Mouse (Mus musculus): ENCODE measurements around the gene Lss. TPM values are rescaled to one million over a fixed set of nuclear protein-coding genes. Genes with fewer than 3 reads are reported as not detected.
A peak's percentile ranks its signal among the peaks of the same experiment; 100 is the strongest.

The Lss gene
- 75.6 and 76.9 TPM in 2 replicates for polyA plus RNA-seq (2015; fragmentation: Nextera tagmentation; extraction: Ambion mirVana)

DNA sequence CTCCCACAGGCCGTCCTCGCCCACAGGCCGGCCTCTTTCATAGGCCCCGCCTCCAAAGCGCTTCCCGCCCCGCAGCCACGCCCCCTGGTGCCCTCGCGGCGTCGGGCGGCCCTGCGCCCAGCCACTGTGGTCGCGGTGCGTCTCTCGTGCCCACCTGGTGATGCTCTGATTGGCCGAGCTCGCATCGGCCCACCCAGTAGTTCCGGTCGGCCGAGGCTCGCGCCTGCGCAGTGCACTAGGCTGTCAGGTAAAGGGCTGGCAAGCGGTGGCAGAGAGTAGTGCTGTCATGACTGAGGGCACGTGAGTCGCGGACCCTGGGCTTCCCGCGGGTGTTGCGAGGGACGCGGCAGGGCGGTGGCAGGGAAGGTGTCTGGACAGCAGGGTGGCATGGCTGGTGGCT, at the start of gene Lss:
Gene Lss, plus strand, starts transcription at position 214 of the 400 bp plus-strand sequence.
- H3K27me3 ChIP-seq (replicated peaks; ENCODE audit: control insufficient read depth, insufficient read depth, low read length), result no peaks in the 10 kb centered on the region
- peak within 1 kb of the TSS; percentile 69 for H3K27ac ChIP-seq (ENCODE audit: low read length)
- H3K4me1 ChIP-seq (ENCODE audit: control insufficient read depth, insufficient read depth, low read length), result peaks cover 3% of the 10 kb centered on the region; the same call in 1 of the 2 replicates
- WGBS, result under 1% methylated on average over 37 of the region's 37 CpGs
- ATAC-seq, result peak; percentile 100
- peak within 1 kb of the TSS; percentile 67 for H3K4me3 ChIP-seq (ENCODE audit: low read length)
- H3K36me3 ChIP-seq (ENCODE audit: control insufficient read depth, insufficient read depth, low read length), result no peaks in the 10 kb centered on the region; the same call in 1 of the 2 replicates
- H3K4me2 ChIP-seq (ENCODE audit: low read depth, low read length), result peak within 1 kb of the TSS; percentile 84
- peak within 1 kb of the TSS; percentile 73 for H3K9ac ChIP-seq (ENCODE audit: low read depth, low read length)
- no peaks in the 10 kb centered on the region for H3K9me3 ChIP-seq (ENCODE audit: control insufficient read depth, low read length)

DNA sequence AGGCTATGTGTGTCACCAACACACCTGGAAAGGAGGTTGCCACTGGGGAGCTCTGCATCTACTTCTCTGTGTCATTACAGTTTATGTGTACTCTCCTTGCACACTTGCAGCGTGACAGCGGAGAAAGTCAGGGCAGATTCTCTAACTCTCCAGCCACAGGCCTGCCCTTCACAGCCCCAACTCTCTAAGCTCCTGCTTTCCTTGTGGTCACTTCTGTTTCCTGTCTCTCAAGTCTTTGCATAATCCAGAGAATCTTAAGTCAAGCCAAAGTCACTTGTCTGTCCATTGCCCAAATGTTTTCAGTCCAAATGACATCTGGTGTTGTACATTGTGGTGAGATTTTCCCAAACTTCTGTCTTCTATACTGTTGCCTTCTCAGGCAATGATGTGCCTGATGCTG, 45.1 kb upstream of the Lss start:
- no peak overlapping the region for H3K27ac ChIP-seq (ENCODE audit: low read length)
- no peaks in the 10 kb centered on the region for H3K4me1 ChIP-seq (ENCODE audit: control insufficient read depth, insufficient read depth, low read length)
- ATAC-seq, result no peak
- no peak overlapping the region for H3K9ac ChIP-seq (ENCODE audit: low read depth, low read length)
- peaks cover 18% of the 10 kb centered on the region for H3K36me3 ChIP-seq (ENCODE audit: control insufficient read depth, insufficient read depth, low read length)
- H3K9me3 ChIP-seq (ENCODE audit: control insufficient read depth, low read length), result no peaks in the 10 kb centered on the region
- no peak overlapping the region for H3K4me3 ChIP-seq (ENCODE audit: low read length)
- 91% methylated on average over 2 of the region's 2 CpGs for WGBS
- no peak overlapping the region for H3K4me2 ChIP-seq (ENCODE audit: low read depth, low read length)
- no peaks in the 10 kb centered on the region for H3K27me3 ChIP-seq (replicated peaks; ENCODE audit: control insufficient read depth, insufficient read depth, low read length)

DNA sequence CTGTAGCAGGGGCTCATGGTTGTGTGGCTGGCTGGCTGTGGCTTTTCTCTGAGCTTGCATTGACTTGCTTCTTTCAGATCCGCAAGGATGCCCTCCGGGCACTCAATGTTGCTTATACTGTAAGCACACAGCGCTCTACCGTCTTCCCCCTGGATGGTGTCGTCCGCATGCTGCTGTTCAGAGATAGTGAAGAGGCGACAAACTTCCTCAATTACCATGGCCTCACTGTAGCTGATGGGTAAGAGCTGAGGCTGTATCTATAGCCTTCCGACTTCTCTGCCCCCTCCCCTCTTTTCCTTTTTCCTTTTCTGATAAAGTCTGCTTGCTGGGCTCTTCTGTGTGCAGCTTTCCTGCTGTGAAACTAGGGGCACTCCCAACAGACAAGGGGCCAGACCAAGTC, 43.1 kb upstream of the Lss start:
- Histone ChIP-seq H3K36me3 (ENCODE audit: control insufficient read depth, insufficient read depth, low read length) (peaks cover 27% of the 10 kb centered on the region), H3K27ac (ENCODE audit: low read length) (no peak overlapping the region), H3K27me3 (replicated peaks; ENCODE audit: control insufficient read depth, insufficient read depth, low read length) (no peaks in the 10 kb centered on the region), H3K4me2 (ENCODE audit: low read depth, low read length) (no peak overlapping the region), H3K4me3 (ENCODE audit: low read length) (no peak overlapping the region), H3K9ac (ENCODE audit: low read depth, low read length) (no peak overlapping the region), H3K9me3 (ENCODE audit: control insufficient read depth, low read length) (no peaks in the 10 kb centered on the region), H3K4me1 (ENCODE audit: control insufficient read depth, insufficient read depth, low read length) (no peaks in the 10 kb centered on the region)
- no peak for ATAC-seq
- WGBS, result 87% methylated on average over 8 of the region's 8 CpGs

DNA sequence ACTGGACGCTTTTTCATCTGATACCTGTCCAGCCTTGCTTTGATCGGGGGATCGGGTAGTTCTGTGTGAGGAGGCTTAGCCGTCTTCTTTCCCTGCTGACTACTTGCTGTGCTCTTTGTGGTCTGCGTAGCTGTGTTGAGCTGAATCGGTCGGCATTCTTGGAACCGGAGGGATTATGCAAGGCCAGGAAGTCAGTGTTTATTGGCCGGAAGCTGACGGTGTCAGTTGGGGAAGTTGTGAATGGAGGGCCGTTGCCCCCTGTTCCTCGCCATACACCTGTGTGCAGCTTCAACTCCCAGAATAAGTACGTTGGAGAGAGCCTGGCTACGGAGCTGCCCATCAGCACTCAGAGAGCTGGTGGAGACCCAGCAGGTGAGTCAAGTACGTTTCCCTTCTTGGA, 42.2 kb upstream of the Lss start:
- Histone ChIP-seq H3K4me2 (ENCODE audit: low read depth, low read length) (no peak overlapping the region), H3K9me3 (ENCODE audit: control insufficient read depth, low read length) (no peaks in the 10 kb centered on the region), H3K4me3 (ENCODE audit: low read length) (no peak overlapping the region), H3K27me3 (replicated peaks; ENCODE audit: control insufficient read depth, insufficient read depth, low read length) (no peaks in the 10 kb centered on the region), H3K4me1 (ENCODE audit: control insufficient read depth, insufficient read depth, low read length) (no peaks in the 10 kb centered on the region), H3K27ac (ENCODE audit: low read length) (no peak overlapping the region), H3K9ac (ENCODE audit: low read depth, low read length) (no peak overlapping the region), H3K36me3 (ENCODE audit: control insufficient read depth, insufficient read depth, low read length) (peaks cover 27% of the 10 kb centered on the region)
- ATAC-seq, result no peak
- 87% methylated on average over 15 of the region's 15 CpGs for WGBS

DNA sequence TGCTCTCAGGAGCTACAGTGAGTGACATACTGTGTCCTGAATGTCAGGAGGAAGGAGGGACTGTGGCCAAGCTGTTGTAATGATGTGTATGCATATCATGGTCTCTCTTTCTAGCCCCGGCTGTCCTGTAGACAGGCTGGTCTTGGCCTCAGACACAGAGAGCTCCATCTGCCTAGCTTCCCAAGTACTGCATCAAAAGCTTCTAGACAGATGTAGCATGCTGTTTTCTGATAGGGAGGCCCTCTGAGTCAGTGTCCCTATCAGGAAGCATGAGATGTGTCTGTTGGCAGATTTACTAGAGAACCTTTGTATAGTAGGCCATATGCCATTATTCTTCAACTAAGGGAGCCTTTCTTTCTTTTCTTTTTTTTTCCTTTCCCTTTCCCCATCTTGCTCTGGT, 37.9 kb upstream of the Lss start:
- 89% methylated on average over 1 of the region's 1 CpGs for WGBS
- H3K36me3 ChIP-seq (ENCODE audit: control insufficient read depth, insufficient read depth, low read length), result peaks cover 30% of the 10 kb centered on the region

DNA sequence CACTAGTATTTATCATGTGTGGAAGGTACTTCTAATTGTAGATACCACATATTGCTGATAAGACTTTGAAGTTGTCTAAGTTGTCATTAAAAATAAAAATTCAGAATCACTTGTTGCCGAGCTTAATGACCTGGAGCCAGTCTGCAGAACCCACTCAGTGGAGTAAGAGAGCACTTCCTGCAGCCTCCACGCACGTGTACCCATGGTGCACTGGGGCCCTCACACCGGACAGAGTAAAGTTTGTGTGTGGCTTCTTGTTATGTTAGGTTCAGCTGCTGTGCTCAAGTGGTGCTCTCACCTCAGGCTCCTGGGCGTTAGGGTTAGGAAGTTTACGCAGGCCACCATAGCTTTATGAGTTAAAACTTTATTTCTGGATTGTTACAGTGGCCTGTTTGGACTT, 35.9 kb upstream of the Lss start:
- H3K4me2 ChIP-seq (ENCODE audit: low read depth, low read length), result no peak overlapping the region
- H3K27ac ChIP-seq (ENCODE audit: low read length), result no peak overlapping the region
- no peak overlapping the region for H3K4me3 ChIP-seq (ENCODE audit: low read length)
- no peak overlapping the region for H3K9ac ChIP-seq (ENCODE audit: low read depth, low read length)
- ATAC-seq, result no peak
- no peaks in the 10 kb centered on the region for H3K27me3 ChIP-seq (replicated peaks; ENCODE audit: control insufficient read depth, insufficient read depth, low read length)
- peaks cover 21% of the 10 kb centered on the region for H3K36me3 ChIP-seq (ENCODE audit: control insufficient read depth, insufficient read depth, low read length)
- no peaks in the 10 kb centered on the region for H3K4me1 ChIP-seq (ENCODE audit: control insufficient read depth, insufficient read depth, low read length)
- H3K9me3 ChIP-seq (ENCODE audit: control insufficient read depth, low read length), result no peaks in the 10 kb centered on the region
- 92% methylated on average over 6 of the region's 6 CpGs for WGBS

More for the DNA sequence above, 37.9 kb upstream of the Lss start:
- Histone ChIP-seq H3K27me3 (replicated peaks; ENCODE audit: control insufficient read depth, insufficient read depth, low read length) (no peaks in the 10 kb centered on the region), H3K9ac (ENCODE audit: low read depth, low read length) (no peak overlapping the region), H3K4me2 (ENCODE audit: low read depth, low read length) (no peak overlapping the region), H3K27ac (ENCODE audit: low read length) (no peak overlapping the region), H3K4me3 (ENCODE audit: low read length) (no peak overlapping the region), H3K9me3 (ENCODE audit: control insufficient read depth, low read length) (no peaks in the 10 kb centered on the region), H3K4me1 (ENCODE audit: control insufficient read depth, insufficient read depth, low read length) (no peaks in the 10 kb centered on the region)
- ATAC-seq, result no peak

DNA sequence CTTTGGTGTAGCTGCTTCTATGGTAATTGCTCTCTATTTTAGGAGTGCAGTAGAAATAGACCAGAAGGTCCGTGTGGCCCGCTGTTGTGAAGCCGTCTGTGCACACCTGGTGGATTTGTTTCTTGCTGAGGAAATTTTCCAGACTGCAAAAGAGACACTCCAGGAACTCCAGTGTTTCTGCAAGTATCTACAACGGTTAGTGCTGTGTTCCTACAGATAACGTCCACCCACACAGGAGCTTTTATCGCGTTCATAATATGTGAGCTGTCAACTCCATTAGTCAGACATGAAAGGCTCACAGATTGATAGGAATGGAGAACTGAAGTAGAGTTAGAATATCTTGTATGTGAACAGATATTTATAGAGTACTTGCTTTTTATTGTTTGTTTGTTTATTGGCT, 35.0 kb upstream of the Lss start:
- 95% methylated on average over 7 of the region's 7 CpGs for WGBS
- no peak for ATAC-seq
- no peak overlapping the region for H3K27ac ChIP-seq (ENCODE audit: low read length)
- no peaks in the 10 kb centered on the region for H3K9me3 ChIP-seq (ENCODE audit: control insufficient read depth, low read length)
- H3K4me1 ChIP-seq (ENCODE audit: control insufficient read depth, insufficient read depth, low read length), result no peaks in the 10 kb centered on the region
- H3K4me2 ChIP-seq (ENCODE audit: low read depth, low read length), result no peak overlapping the region
- H3K4me3 ChIP-seq (ENCODE audit: low read length), result no peak overlapping the region
- H3K36me3 ChIP-seq (ENCODE audit: control insufficient read depth, insufficient read depth, low read length), result peaks cover 17% of the 10 kb centered on the region
- no peak overlapping the region for H3K9ac ChIP-seq (ENCODE audit: low read depth, low read length)
- no peaks in the 10 kb centered on the region for H3K27me3 ChIP-seq (replicated peaks; ENCODE audit: control insufficient read depth, insufficient read depth, low read length)

DNA sequence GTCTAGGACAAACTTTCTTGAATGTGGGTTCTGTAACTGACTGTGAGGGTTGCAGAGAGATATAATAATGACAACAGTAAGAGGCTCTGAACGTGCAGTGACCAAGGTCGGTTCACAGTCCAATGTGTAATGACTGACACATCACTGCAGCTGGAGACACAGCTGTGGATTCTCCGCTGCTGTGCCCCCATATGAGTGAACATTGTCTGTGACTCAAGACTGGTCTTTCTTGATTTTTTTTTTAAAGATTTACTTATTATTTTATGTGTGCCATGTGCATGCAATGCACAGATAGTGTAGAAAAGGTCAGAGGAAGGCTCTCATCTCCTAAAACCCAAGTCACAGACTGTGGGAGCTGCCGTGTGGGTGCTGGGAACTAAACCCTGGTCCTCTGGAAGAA, 33.9 kb upstream of the Lss start:
- Histone ChIP-seq H3K27me3 (replicated peaks; ENCODE audit: control insufficient read depth, insufficient read depth, low read length) (no peaks in the 10 kb centered on the region), H3K36me3 (ENCODE audit: control insufficient read depth, insufficient read depth, low read length) (peaks cover 13% of the 10 kb centered on the region; the same call in 1 of the 2 replicates), H3K4me2 (ENCODE audit: low read depth, low read length) (no peak overlapping the region), H3K9ac (ENCODE audit: low read depth, low read length) (no peak overlapping the region), H3K27ac (ENCODE audit: low read length) (no peak overlapping the region), H3K4me1 (ENCODE audit: control insufficient read depth, insufficient read depth, low read length) (no peaks in the 10 kb centered on the region), H3K4me3 (ENCODE audit: low read length) (no peak overlapping the region), H3K9me3 (ENCODE audit: control insufficient read depth, low read length) (no peaks in the 10 kb centered on the region)
- 89% methylated on average over 4 of the region's 4 CpGs for WGBS
- no peak for ATAC-seq

DNA sequence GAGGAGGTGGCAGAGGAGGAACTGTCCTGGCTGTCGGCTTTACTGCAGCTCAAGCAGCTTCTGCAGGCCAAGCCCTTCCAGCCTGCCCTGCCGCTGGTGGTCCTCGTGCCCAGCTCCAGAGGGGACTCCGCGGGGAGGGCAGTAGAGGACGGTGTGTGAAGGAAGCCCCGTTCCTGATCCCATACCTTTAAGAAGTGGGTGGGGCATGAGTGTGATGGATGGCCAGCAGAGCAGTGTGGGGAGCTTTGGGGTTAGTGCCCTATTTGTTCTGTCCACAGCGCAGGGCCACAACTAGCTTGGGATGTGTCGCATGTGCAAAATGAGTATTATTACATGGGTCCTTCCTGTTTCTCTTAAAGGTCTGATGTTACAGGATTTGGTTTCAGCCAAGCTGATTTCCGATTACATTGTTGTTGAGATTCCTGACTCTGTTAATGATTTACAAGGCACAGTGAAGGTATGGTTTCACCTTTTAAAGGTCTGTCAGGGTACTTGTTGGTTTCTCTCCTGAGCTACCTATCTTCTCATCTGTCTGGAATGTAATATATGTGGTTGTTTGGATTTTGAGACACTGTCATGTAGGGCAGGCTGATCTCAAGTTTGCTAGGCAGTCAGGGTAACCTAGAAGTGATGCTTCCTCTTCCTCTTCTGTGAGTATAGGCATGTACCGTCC, 27.0 kb upstream of the Lss start:
- Histone ChIP-seq H3K9ac (ENCODE audit: low read depth, low read length) (no peak overlapping the region), H3K27ac (ENCODE audit: low read length) (no peak overlapping the region), H3K27me3 (replicated peaks; ENCODE audit: control insufficient read depth, insufficient read depth, low read length) (no peaks in the 10 kb centered on the region), H3K36me3 (ENCODE audit: control insufficient read depth, insufficient read depth, low read length) (peaks cover 8% of the 10 kb centered on the region), H3K4me2 (ENCODE audit: low read depth, low read length) (no peak overlapping the region), H3K4me3 (ENCODE audit: low read length) (no peak overlapping the region), H3K4me1 (ENCODE audit: control insufficient read depth, insufficient read depth, low read length) (no peaks in the 10 kb centered on the region), H3K9me3 (ENCODE audit: control insufficient read depth, low read length) (no peaks in the 10 kb centered on the region)
- ATAC-seq, result peak; percentile 81
- WGBS, result 54% methylated on average over 11 of the region's 11 CpGs

DNA sequence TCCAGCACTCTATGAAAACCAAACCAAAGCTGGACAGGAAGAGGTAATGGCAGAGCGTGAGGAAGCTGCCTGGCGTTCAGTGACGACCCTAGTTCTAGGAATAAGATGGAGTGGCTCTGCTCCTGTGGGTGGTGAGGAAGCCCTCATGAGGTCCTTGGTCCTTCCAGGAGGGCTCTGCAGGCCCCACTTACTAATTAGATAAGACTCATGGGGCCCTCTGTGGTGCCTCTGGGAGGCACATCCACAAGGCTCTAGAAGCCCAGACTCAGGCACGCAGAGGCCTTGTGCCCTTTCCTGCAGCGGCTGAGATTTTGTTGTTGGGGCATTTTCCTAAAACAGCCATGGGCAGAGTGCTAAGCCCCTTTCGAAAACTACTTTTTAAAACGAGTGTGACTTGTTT, 25.5 kb upstream of the Lss start:
- Histone ChIP-seq H3K9ac (ENCODE audit: low read depth, low read length) (no peak overlapping the region), H3K4me2 (ENCODE audit: low read depth, low read length) (no peak overlapping the region), H3K36me3 (ENCODE audit: control insufficient read depth, insufficient read depth, low read length) (peaks cover 14% of the 10 kb centered on the region), H3K9me3 (ENCODE audit: control insufficient read depth, low read length) (no peaks in the 10 kb centered on the region), H3K27ac (ENCODE audit: low read length) (no peak overlapping the region), H3K4me3 (ENCODE audit: low read length) (no peak overlapping the region), H3K4me1 (ENCODE audit: control insufficient read depth, insufficient read depth, low read length) (no peaks in the 10 kb centered on the region), H3K27me3 (replicated peaks; ENCODE audit: control insufficient read depth, insufficient read depth, low read length) (no peaks in the 10 kb centered on the region)
- WGBS, result 94% methylated on average over 7 of the region's 7 CpGs
- ATAC-seq, result no peak

All from intestine, embryonic 16.5 days (tissue).